ENCODE assay signal across 22 mouse cellular contexts in genomic region chr19:9928089-9928488, GRCm38 (mm10). TPM values are rescaled to one million over a fixed set of nuclear protein-coding genes. Genes with fewer than 3 reads are reported as not detected.
DNase-seq lines count a peak whose midpoint lies in the region; ATAC-seq and TF ChIP-seq lines count a peak whose summit lies in the region.
"Had no signal": no experiment of that assay in that cellular context is flagged by ENCODE, and none has a peak within 500 bp of the region (broad histone marks: within the 10 kb centered on the region; RNA-seq: fewer than 3 reads in every experiment).

No protein-coding gene starts in this region.

- DNase-seq in forebrain, postnatal 0 days = no peak
- peak in 1 of 2 experiments; percentile 41 for DNase-seq in layer of hippocampus, adult 2 months (ENCODE audit: low spot score in 2 of 2)
- no peak for DNase-seq in layer of hippocampus, adult 9-10 months (ENCODE audit: low spot score)
- DNase-seq in right cerebral cortex, postnatal 10 days (ENCODE audit: low spot score in 2 of 2) = peak; percentile 33 to 51
- no peak for DNase-seq in right cerebral cortex, adult 18-20 months
- DNase-seq in T-cell, adult 2 months (ENCODE audit: low spot score) = no peak
- DNase-seq: adrenal gland, adult 8-10 months; adrenal gland, postnatal 14 days; adrenal gland, postnatal 36 days; cerebellum, adult 11 months; cerebellum, adult 18-20 months; cerebellum, adult 8-10 months; cerebellum, adult 9-11 months; cerebellum, postnatal 14 days; cerebellum, postnatal 36 days; embryo, embryonic 11 days had no signal

- H3K9ac ChIP-seq in forebrain, postnatal 0 days = no peak overlapping the region
- H3K9ac ChIP-seq in forebrain, embryonic 12.5 days = no peak overlapping the region
- no peak overlapping the region for H3K9ac ChIP-seq in embryonic facial prominence, embryonic 15.5 days
- H3K9ac ChIP-seq: embryonic facial prominence, embryonic 12.5 days had no signal

- 0 out of 2 replicates have a peak, but pooled peaks have one; percentile 23 for ATAC-seq in forebrain, postnatal 0 days
- no peak for ATAC-seq in forebrain, embryonic 12.5 days (ENCODE audit: low FRiP score)
- peak; percentile 70; the same call in 1 of the 2 replicates for ATAC-seq in embryonic facial prominence, embryonic 15.5 days (ENCODE audit: insufficient number of reproducible peaks, low FRiP score, low TSS enrichment, low read depth)
- ATAC-seq: activated CD4-positive, CD25-positive, alpha-beta regulatory T cell, adult 4 months; forebrain, embryonic 14.5 days; forebrain, embryonic 16.5 days had no signal

- no peaks in the 10 kb centered on the region for H3K36me3 ChIP-seq in forebrain, postnatal 0 days (ENCODE audit: insufficient read depth)
- no peaks in the 10 kb centered on the region for H3K36me3 ChIP-seq in forebrain, embryonic 12.5 days (replicated peaks)
- no peaks in the 10 kb centered on the region for H3K36me3 ChIP-seq in embryonic facial prominence, embryonic 15.5 days
- H3K36me3 ChIP-seq: embryonic facial prominence, embryonic 12.5 days had no signal

- no peak overlapping the region for H3K4me2 ChIP-seq in forebrain, postnatal 0 days (ENCODE audit: low read depth)
- H3K4me2 ChIP-seq in forebrain, embryonic 12.5 days = no peak overlapping the region
- H3K4me2 ChIP-seq in embryonic facial prominence, embryonic 15.5 days (replicated peaks) = no peak overlapping the region
- H3K4me2 ChIP-seq: embryonic facial prominence, embryonic 12.5 days had no signal

- no peaks in the 10 kb centered on the region for H3K27me3 ChIP-seq in forebrain, postnatal 0 days (ENCODE audit: insufficient read depth, low read length)
- no peaks in the 10 kb centered on the region for H3K27me3 ChIP-seq in forebrain, embryonic 12.5 days
- no peaks in the 10 kb centered on the region for H3K27me3 ChIP-seq in embryonic facial prominence, embryonic 15.5 days
- H3K27me3 ChIP-seq: embryonic facial prominence, embryonic 12.5 days had no signal

- H3K27ac ChIP-seq in forebrain, postnatal 0 days (ENCODE audit: low read depth, low read length) = no peak overlapping the region
- H3K27ac ChIP-seq in forebrain, embryonic 12.5 days = no peak overlapping the region
- peak overlapping the region; percentile 51 for H3K27ac ChIP-seq in layer of hippocampus, adult 2 months
- H3K27ac ChIP-seq in embryonic facial prominence, embryonic 15.5 days (replicated peaks) = no peak overlapping the region
- H3K27ac ChIP-seq: embryonic facial prominence, embryonic 12.5 days had no signal

- H3K4me3 ChIP-seq in forebrain, postnatal 0 days (ENCODE audit: low read depth, low read length) = no peak overlapping the region
- no peak overlapping the region for H3K4me3 ChIP-seq in forebrain, embryonic 12.5 days (replicated peaks)
- no peak overlapping the region for H3K4me3 ChIP-seq in layer of hippocampus, adult 2 months
- no peak overlapping the region for H3K4me3 ChIP-seq in embryonic facial prominence, embryonic 15.5 days (replicated peaks)
- H3K4me3 ChIP-seq: embryonic facial prominence, embryonic 12.5 days had no signal

- TF ChIP-seq CTCF in forebrain, postnatal 0 days (IDR thresholded peaks at IDR 0.05; ENCODE audit: low read depth) = no peak
- no peak for TF ChIP-seq CTCF in layer of hippocampus, adult 2 months (conservative IDR thresholded peaks at IDR 0.05)

- H3K9me3 ChIP-seq in forebrain, postnatal 0 days (ENCODE audit: low read length) = no peaks in the 10 kb centered on the region
- no peaks in the 10 kb centered on the region for H3K9me3 ChIP-seq in forebrain, embryonic 12.5 days
- no peaks in the 10 kb centered on the region for H3K9me3 ChIP-seq in embryonic facial prominence, embryonic 15.5 days (replicated peaks)
- H3K9me3 ChIP-seq: embryonic facial prominence, embryonic 12.5 days had no signal

- 66% methylated on average over 9 of the region's 9 CpGs for WGBS in forebrain, postnatal 0 days
- 84% methylated on average over 9 of the region's 9 CpGs for WGBS in forebrain, embryonic 12.5 days
- 62% methylated on average over 9 of the region's 9 CpGs for WGBS in embryonic facial prominence, embryonic 15.5 days

- H3K4me1 ChIP-seq in forebrain, postnatal 0 days (ENCODE audit: insufficient read depth) = no peaks in the 10 kb centered on the region
- H3K4me1 ChIP-seq in forebrain, embryonic 12.5 days = peaks cover 7% of the 10 kb centered on the region
- no peaks in the 10 kb centered on the region; the same call in 1 of the 2 replicates for H3K4me1 ChIP-seq in embryonic facial prominence, embryonic 15.5 days

RNA-seq across cellular contexts. Expression of gene Incenp, which starts 28.7 kb away (rescaled TPM):
- 6.2 and 15.9 TPM in 2 replicates for total RNA-seq in forebrain, postnatal 0 days (2014; rRNA removed)
- 12.3 and 19.4 TPM in 2 replicates for polyA plus RNA-seq in forebrain, postnatal 0 days (2015; fragmentation: Nextera tagmentation; extraction: Ambion mirVana)
- 147 and 149 TPM in 2 replicates for polyA plus RNA-seq in forebrain, embryonic 12.5 days (2016; fragmentation: Nextera tagmentation; extraction: Ambion mirVana)
- 10 to 100 TPM; 13.9 to 14.0 TPM for total RNA-seq in layer of hippocampus, adult 2 months (2021)
- polyA plus RNA-seq in embryonic facial prominence, embryonic 15.5 days (2015; fragmentation: Nextera tagmentation; extraction: Ambion mirVana) = 90.9 and 97.2 TPM in 2 replicates

RNA-seq across cellular contexts. Expression of gene Fth1, which starts 52.3 kb away (rescaled TPM):
- 228 and 300 TPM in 2 replicates for total RNA-seq in forebrain, postnatal 0 days (2014; rRNA removed)
- polyA plus RNA-seq in forebrain, postnatal 0 days (2015; fragmentation: Nextera tagmentation; extraction: Ambion mirVana) = 2,942 and 2,984 TPM in 2 replicates
- polyA plus RNA-seq in forebrain, embryonic 12.5 days (2016; fragmentation: Nextera tagmentation; extraction: Ambion mirVana) = 1,239 and 1,358 TPM in 2 replicates
- 1,000 to 10,000 TPM; 3,170 to 3,409 TPM for total RNA-seq in layer of hippocampus, adult 2 months (2021)
- 1,601 and 1,694 TPM in 2 replicates for polyA plus RNA-seq in embryonic facial prominence, embryonic 15.5 days (2015; fragmentation: Nextera tagmentation; extraction: Ambion mirVana)

Comparison
In these comparisons a context has a peak if more than half of its experiments do, and no peak if none do; other contexts are left out.
1. DNase-seq: peak in right cerebral cortex, postnatal 10 days (2 of 2); none in forebrain, postnatal 0 days (single experiment), layer of hippocampus, adult 9-10 months (single experiment), right cerebral cortex, adult 18-20 months (single experiment) and T-cell, adult 2 months (single experiment).